Mouse (Mus musculus): ENCODE measurements at regions not wholly inside any gene's neighbourhood (a gene's known extent, or its start where the extent isn't known, plus 50 kb on each side); places are given as distances from the start of the nearest gene placed in this dataset.
A peak's percentile ranks its signal among the peaks of the same experiment; 100 is the strongest.

DNA sequence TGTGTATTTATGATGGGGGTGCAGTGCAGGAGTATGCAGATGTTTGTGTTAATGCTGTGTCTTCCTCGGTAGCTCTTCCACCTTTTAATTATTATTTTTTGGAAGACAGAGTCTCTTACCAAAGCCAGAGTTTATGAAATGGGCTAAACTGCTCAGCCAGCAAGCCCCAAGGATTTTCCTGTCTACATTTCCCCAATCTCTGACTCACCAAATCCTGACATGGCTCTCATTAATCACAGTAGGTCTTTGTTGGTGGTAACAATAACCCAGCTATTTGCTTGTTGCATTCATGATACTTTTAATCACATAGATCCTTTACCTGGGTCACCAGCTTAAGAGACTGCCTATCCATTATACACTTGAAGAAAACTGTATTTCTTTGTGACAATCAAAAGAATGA, 427.8 kb upstream of the Rgma start:
- no peak for DNase-seq

DNA sequence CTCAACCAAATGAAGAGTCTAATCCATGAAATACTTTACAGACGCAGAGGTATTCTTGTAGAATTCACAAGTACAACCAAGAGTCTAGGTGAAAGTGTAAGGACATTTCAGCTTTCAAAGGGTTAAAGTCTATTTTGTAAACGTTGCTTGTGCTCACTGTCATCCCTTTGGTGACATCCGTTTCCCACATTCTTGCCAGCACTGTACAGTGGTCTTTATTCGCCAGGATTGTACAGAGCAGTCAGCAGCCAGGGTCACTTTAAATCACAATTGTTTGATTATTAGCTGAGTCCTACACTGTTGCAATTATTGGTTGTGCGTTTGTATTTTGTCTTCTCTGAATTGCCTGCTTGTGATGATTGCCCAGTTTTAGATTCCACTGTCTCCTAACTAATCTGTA, 427.3 kb upstream of the Rgma start:
- DNase-seq = no peak

DNA sequence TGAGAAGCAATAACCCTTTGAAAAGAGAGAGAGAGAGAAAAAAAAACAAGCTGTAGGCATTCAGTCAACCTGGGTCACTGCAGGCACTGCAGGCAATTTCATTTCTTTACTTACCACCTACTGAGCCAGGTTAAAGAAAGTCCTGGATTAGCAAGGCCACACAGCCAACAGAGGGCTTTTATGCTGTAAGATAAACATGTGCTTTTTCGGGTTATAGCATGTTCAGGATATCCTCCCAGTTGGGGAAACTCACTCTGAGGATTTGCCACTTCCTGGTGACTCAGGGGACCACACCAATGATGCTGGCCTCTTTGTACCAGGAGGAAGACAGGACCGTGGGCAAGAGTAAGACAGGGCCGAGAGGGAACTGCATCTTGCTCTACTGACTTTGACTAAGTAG, 426.6 kb upstream of the Rgma start:
- DNase-seq = no peak

DNA sequence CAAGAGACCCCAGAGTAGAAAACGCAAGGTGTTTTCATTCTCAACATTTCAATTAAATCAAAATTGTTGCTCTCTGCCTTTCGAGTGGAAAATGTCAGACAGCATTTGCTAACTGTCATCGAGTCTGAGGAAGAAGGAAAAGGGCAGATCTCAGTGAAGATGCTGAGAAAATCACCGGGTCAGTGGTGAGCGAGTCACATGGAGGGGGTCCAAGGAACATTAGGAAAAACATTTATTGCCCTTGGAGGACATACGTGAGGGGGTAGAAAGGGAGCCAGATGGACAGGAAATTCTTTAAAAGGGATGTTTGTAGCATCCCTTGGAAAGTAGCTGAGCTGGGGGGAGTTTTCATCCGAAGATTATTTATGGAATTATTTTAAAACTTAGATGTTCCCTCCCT, 425.4 kb upstream of the Rgma start:
- no peak for DNase-seq

DNA sequence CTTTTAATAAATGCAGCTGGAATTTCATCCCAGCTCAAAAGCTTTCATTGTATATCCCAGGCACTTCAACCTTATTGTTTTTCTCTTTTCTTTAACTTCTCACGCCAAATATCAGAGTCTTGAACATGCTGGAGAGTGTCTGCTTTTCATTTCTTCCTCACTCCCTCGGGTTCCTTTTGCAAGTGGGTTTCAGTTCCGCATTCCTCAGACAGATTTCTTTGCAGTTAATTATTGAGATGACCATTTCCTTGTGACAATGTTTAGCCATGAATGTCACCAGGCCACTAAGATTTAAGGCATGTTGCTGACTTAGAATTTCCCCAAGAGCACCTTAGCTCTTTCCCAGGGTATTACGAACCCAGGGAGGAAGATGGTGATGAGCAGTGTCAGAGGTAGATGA, 417.6 kb upstream of the Rgma start:
- DNase-seq = no peak

DNA sequence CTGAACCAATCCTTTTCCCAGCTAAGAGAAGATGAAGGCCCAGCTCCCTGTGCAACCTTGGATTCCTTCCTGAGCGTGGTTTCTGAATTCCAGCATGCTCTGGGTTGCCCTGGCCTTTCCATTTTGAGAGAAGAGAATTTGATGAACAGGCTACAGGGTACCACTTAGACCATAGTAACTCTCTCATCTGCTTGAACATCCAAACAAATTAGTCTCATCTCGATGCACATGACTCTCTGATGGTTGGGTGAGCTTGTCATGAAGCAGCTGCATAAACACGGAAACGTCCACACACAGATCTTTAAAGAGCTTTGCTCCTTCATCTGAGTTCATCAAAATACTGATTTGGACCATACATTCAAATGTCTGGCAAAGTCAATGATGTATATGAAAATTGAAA, 414.0 kb upstream of the Rgma start:
- DNase-seq = no peak

DNA sequence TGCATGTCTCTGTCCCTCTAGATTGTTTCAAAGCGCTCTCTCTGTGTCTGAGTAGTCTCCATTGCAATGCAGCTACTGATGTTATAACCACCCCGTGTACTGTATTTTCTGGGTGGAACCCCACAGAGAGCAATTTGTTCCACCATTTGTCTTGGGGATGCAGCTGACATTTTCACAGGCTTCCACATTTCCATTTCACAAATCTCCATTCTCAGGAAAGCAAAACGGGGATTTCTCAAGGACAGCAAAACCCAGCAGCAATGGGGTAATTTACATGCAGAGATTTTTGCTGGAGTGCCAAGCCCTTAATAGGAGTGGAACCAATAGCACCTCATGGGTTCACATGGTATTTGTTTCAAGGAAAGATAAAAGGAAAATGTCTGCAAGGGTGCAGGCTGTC, 412.5 kb upstream of the Rgma start:
- peak in 1 of 2 experiments; percentile 14 for DNase-seq

DNA sequence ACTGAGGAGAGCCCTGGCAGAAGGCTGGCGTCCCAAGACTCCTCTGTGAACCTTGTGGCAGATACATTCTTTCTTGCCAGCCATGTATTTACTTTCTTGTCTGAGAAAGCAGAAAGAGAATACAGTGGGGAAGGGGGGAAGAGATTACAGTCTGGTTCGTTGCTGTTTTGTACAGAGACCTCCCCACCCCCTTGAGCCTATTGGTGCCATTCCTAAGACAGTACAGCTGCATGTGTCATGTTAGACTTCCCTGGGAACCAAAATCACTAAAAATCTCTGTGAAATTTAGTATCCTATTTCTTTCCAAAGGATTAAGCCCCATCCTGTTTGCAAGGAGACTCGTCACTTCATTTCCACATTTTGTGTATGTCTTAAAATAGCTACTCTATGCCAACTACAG, 411.4 kb upstream of the Rgma start:
- DNase-seq = no peak

DNA sequence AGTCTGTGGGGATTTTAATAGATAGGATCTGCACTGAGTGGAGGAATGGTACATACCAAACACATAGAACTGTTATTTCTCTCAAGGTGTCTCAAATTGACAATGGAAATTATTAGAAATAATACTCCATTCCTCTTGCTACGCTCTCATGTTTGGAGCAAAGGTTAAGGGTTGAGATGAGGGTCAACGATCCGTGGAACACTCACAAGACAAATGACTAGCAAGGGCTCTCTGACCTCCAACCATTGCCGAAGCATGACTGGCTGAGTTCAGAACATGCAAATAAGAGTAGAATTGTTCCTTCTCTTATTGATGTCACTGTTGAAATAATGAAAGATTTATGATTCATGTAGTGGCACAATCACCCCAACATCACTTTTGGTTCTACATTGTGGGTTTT, 407.1 kb upstream of the Rgma start:
- no peak for DNase-seq

DNA sequence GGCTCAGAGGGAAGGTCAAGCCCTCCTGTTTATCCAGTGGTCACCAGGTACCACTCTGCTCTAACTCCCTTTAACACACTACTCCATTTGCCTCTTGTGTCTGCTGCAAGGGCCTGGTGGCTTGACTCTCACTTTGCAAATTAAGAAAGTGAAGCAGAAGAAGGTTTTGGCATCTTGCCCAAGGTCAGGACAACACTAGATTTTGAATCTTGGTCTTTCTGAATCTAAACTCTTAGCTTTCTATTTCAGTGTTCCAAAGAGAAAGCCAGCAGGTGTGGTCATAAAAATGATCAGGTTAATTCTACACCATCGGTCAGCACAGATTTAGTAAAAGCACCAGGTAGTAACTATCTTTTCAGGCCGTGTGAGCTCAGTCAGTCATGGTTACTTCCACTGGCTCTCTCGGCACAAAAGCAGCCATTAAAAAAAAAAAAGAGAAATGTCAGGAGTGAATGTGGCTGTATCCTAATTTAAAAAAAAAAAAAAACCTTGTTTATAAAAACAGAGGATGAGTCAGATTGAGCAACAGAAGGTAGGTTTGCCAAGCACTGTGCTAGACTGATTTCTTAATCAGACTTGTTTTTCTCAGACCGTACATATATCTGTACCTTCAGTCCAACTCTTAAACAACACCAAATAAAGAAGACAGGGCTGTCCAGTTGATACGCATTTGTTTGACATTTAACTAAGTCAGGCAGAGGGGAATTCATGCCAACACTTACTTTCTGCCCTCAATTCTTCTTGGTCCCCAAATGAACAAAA, 403.6 kb upstream of the Rgma start:
- DNase-seq = no peak

DNA sequence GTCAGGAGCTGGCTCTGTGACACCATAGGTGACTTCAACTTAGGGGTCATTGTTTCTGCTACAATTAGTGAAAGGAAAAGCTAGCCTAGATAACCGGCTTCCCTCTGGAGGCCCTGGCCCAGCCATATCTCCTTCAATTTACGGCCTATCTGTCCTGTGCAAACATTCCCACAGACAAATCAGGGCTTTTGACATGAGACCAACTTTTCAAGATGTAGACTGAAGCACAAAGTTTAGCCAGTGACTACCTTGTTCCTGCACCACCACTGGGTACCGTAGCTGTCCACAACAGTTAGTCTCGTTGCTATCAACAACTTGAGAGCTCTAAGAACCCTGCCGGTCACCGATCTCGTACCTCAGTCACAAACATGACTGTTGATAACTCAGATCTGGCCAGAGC, 402.9 kb upstream of the Rgma start:
- DNase-seq = no peak

DNA sequence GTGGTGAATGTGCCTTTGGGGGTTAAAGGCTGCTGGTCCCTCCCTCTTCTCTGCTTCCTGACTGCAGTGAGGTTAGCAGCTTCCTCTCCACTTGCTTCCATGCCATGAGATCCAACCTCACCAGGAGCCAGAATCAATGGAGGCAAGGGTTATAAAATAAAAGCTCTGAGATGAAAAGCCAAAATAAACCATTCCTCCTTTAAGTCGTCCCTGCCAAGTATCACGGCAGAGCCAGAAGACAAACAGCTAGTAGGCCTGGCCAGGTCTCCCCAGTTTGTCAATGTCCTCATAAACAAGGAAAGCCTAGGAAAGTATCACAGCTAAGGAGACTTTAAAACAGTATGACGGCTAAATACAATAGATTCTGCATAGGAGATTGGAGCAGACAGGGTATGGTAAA, 401.5 kb upstream of the Rgma start:
- no peak for DNase-seq

DNA sequence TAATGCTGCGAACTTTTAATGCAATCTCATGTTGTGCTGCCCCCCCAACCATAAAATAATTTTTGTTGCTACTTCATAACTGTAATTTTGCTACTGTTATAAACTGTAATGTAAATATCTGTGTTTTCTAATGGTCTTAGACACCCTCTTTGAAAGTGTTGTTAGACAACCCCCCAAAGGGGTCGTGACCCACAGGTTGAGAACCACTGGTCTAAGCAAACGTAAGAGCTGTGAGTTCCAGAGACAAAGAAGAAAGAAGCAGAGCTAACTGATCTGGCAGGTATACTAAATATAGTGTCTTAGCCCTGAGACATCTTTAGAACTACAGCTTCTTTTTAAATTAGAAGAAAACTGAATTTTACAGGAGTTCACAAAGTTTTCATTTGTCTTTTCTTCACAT, 400.9 kb upstream of the Rgma start:
- no peak for DNase-seq

DNA sequence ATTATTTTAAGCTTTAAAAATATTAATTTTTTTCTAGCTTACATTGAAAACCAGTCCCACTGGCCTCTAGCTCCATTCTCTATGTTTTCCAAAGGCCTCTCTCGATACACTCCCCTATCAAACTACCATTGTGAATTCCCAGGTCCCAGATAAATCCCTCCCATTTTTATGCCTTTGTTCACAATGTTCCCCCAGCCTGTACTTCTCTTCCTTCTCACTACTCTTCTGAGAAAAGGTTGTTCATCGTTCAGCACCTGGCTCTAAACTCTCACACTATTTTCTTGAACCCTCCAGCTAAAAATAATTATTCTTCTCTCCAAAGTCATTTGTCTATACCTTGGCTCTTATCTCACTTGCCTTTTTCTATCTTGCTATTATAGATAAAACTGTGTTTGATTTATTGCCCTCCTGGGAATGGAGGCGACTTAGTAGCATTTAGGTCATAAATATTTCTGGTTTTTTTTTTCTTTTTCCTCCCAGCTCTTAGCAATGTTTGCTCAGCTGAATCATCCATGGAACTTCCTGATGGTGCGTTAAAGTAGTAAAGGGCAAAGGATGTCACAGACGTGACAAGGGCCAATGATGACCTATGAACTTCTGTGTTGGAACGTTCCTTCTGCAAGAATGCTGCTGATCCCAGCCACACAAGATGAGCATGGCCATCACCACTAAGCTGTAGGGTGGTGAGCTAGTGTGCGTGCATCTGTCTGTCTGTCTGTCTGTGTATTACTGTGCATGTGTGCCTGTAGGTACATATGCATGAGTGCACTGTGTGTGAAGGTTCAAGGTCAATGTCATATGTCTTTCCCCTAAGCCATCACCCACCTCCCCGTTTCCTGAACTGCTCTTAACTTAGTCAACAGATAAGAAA, 384.5 kb upstream of the Rgma start:
- DNase-seq = no peak

DNA sequence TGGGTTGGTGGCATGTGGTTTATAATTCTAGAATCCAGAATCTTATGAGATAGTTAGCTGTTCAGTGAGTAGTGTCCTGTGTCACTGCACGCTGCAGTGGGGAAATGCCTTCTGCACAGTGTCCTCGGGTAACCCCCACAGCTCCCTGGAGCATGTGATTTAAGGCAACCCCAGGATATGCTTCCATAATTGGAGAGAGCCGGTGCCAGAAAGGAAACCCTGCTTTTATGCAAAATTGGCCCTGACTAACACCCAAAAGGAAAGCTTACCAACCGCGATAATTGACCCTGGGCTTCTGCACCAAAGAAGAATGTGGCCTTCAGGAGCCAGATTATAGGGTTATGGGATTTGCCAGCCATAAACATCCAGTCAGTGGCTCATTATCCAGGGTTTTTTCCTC, 376.9 kb upstream of the Rgma start:
- DNase-seq = peak in 1 of 2 experiments; percentile 6

DNA sequence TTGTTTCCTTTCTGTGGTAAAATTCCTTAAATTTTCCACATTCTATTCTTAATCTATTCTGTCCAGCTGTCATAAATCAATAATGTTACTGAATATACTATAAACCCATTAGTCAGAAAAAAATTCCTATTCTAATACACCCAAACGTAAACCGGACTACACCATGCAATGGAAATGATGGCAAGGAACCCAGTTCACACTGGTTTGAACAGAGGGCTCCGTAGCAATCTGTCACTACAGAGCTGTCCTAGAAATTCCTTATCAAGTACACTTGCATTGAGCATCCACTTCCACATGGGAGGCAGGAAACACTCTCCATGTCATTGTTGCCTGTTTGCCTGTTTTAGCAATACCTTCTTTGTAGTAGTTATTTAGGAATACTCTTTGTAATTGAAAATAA, 356.2 kb upstream of the Rgma start:
- DNase-seq = no peak

DNA sequence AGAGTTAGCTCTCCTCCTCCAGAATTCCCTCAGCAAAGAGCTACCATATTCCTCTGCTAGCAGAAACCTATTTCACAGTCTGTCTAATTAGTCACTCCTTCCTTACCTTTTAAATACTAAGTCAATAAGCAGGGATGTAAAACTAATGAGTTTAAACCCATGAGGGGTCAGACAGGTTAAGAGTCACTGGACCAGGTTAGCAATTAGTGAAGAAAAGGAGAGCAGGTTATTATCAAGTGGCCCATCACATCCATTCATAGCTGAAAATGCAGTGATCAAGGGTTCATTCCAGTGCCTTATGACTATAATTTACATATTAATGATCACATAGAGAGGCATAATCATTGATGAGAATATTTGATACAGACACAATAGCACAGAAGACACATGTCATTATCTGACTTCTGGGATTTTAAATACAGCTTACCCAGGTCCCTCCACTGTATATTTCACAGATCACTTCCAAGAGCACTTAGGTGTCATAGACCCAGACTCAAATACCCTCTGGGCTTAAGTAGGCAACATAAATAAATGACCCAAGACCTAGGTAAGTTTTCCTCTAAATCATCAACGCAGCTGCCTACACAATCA, 355.4 kb upstream of the Rgma start:
- no peak for DNase-seq

DNA sequence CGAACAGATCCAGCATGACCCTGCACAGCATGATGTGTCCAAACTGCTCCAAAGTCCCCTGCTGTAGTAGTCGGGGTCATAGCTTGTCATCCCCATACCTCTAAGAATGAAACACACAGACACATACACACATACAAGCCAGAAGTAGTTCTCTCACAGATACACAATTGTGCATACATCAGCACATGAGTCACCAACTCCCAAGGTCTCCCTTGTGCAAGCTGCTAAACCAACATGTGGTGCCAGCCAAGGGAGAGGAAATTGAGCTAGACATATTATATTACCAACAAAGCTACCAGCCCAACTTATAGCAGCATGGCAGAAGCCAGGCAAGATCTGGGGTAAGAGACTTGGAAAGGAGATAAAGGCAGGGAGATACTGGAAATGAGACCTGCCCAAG, 353.5 kb upstream of the Rgma start:
- DNase-seq = no peak

DNA sequence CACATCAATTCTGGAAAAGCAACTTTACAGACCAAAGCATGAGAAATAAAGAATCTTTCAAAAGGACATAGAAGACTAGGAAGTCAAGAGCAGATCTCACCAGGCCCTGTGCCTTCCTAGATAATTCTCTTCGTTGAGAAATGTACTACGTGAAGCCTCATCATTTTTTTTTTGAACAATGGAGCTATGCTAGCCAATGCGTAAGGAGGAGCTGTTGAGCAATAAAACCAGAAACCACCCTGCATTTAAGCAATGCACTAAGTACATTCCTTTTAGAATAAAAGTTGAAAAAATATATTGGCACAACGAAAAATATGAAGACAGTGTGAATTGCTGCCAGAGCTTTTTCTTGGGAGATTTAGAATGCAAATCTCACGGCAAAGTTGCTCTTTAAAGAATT, 349.7 kb upstream of the Rgma start:
- DNase-seq = no peak

DNA sequence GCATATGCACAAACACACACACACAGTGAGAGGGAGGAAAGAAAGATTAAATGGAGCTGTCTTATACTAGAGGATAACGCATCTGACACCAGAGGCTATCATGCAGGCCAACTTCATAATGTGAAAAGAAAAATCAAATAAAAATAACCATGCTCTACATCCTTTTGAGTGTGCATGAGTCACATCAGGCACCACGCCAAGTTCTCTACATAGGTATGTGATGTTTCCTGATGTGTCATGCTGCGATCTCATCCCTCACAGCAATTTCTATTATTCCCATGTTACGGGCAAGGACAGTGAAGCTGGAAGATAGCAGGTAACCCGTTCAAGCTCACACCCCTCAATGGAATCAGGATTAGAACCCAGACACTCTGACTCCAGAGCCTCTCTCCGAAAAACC, 346.4 kb upstream of the Rgma start:
- DNase-seq = no peak

DNA sequence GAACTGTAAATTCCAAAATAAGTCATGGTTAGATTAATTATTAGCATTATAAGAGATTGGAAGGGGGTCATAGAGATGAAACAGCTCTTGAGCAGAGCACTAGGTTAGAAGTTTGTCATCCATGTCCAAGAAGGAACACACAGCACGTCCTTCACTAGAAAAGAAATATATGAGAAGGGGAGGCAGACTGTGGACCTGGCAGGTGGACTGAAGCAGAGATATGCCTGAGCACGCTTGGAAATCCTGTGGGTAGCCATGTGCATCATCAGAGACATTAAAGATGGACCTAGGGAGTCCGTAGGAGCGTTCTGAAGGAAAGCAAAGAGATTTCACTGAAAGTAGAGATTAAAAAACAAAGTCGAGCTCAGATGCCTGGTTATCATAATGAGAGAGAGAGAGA, 343.9 kb upstream of the Rgma start:
- no peak for DNase-seq

DNA sequence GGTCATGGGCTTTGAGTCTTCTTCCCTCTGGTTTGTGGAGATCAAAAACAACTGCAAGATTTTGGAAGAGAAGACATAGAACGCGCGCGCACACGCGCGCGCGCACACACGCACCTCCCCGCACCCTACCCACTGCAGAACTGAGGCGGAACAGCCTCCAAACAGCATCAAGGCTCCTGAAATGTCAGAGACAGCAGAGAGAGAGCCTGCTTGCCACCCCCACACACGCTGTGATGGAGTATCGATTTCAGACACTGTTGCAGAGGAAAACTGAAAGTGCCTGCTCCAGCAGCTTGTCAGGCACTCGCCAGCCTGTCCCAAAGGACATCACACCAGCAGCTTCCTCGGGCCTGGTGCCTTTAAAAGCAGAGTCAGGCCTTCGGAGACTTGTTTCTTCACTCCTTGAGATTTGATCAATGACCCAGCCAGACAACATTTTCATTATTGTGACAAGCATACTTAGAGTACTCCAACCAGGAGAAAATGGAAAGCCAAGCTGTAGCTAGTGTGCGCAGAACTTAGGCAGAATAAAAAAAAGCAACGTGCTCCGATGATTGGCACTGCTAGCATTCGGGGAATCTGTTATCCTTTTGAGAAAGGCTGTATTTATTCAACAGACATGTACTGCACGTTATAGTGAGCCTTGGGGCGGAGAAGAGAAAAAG, 342.9 kb upstream of the Rgma start:
- no peak for DNase-seq

DNA sequence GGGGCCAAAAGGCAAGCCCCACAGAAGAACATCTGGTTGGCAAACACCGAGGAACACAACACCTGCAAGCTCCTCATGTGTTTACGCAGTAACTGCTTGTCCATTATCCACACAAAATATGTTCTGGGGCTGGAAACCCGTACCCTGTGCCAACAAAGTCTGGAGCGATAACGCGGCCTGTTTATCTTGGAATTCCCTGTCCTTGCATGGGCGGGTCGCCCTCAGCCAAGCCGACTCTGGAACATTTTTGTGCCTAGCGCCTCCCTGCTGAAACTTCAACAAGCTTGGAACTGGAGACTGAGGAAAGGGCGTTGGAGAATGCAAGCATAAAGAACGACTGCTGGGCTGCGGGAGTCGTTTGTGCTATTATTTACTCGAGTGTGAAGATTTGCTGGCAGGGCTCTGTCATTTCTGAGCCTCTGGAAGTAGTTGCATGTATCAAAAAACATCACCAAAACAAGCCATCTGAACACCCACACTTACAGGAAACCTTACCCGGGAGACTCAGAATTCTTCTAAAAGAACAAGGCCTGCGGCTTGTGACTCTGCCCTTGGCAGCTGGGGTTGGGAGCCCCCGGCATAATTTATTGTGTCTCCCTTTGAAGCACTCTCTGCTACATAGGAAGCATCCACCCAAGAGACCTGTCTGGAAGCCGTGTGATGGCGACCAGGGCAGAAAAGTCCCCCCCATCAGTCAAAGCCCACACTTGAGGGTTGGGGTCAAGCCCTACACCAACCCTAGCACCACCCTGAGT, 338.3 kb upstream of the Rgma start:
- peak; percentile 17 to 30 for DNase-seq
